Mouse (Mus musculus): ENCODE results near the gene Kcnip2.
A peak's percentile ranks its signal among the peaks of the same experiment; 100 is the strongest.
"Not testable (repeated sequence)": the region's sequence is repeated elsewhere in the genome, so short reads cannot be mapped to it uniquely, and the experiment has no call there.

Kcnip2 gene

DNA sequence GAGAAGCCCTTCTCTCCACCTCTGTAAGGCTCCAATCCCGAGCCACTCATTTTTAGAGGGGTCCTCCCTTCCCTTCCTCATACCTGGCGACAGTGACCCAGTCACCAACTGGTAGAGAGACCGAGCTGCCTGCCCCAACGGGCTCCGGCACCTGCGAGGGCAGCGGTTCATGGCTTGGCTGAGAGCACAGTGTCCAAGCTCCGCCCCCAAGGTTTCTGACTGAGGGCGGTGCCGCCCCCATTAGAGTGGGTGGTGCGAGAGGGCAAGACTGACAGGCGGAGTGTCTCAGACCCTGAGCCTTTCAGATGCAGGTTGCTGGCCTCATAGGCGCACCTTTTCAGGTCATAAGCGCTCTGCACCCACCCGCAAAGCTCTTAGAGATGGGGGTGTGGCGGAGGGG is 3.7 kb downstream of the Kcnip2 start:
- DNase-seq (ENCODE audit: low spot score in 2 of 2): peak in 1 of 2 experiments; percentile 34

DNA sequence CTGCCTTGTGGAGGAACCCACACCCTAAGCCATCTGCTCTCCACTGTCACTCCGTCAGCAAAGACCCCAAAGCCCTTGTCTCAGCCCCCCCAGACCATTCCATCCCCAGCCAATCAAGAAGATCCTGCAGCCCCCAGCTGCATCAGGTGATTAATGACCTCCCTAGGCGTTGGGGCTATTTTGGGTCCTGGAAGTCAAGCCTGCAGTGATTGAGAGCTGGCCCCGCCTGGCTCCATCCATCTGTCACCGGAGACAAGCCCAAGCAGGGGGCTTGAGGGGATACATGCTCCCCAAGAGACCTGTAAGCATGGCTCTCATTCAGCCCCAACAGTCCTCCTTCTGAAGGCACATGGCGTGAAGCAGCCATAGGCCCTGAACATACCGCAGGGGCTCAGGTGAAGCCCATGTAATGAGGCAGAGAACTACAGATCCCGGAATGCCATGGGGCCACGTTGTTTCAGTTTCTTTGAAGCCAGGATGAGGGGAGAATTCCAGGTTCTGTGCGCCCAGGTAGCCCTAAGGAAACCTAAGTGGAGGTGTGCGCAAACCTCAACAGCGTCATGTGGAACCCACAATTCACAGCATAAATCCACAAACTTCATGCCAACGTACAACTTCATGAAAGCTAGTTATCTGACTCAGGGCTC is 4.7 kb downstream of the Kcnip2 start:
- DNase-seq (ENCODE audit: low spot score in 2 of 2): no peak

DNA sequence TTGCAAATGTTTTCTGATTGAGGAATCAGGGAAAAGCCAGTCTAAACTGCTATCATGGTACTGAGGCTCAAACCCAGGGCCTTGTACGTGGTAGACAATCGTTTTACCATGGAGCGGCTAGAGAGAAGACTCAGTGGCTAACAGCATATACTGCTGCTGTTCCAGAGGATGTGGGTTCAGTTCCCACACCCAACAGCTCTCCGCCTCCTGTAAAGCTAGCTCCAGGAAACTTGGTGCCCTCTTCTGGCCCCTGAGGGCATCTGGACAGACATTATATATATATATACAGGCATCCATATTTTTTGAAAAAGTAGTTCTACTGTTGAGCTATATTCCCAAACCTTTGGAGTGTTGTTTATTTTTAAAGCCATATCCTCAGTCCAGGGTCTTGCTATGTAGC is 8.1 kb downstream of the Kcnip2 start:
- no peak for DNase-seq (ENCODE audit: low spot score in 2 of 2)

DNA sequence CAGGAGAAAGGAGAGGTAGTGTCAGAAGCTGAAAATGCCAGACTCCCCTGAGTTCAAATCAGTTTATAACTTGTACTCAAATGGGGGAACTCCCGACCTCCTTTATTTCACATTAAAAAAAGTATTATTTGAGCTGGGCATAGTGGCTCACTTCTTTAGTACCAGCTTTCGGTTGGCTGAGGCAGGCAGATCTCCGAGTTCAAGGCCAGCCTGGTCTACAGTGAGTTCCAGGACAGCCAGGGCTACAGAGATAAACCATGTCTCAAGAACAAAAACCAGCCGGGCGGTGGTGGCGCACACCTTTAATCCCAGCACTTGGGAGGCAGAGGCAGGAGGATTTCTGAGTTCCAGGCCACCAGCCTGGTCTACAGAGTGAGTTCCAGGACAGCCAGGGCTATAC is 10.0 kb downstream of the Kcnip2 start:
- not testable (repeated sequence) for DNase-seq (ENCODE audit: low spot score in 2 of 2)

DNA sequence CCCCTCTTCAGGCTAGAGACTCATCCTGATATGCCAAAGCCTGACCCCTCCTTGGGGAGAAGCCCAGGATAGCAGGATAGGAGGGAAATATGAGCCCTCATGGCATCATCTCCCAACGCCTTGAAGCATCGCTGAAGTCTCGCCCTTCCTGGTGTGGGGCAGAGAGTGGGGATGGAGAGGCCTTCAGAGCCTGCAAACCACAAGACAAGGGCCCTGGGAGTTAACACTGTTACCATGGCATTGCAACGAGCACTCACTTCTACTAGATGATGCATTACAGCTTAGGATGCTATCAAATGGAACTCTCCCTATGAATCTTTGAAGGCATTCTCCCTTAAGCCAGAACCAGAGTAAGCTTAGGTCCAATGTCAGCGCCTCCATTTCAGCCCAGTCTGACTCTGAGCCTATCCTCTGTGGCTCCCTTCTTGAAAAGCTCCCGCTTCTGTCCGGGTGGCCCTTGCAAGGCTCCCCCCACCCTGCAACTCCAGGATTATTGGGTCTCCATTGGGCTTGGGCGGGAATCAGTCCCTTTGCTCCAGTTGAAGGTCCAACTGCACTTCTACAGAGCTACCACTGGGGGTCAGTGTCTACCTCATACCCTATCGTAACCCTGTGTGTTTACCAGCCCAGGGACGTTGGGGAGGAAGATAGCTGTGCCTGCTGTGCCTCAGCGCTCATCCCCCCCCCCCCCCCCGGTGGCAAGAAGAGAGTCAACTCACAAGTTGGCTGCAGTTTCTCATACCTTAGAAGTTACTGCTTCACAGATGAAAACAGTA is 11.1 kb downstream of the Kcnip2 start:
- no peak for DNase-seq (ENCODE audit: low spot score in 2 of 2)

DNA sequence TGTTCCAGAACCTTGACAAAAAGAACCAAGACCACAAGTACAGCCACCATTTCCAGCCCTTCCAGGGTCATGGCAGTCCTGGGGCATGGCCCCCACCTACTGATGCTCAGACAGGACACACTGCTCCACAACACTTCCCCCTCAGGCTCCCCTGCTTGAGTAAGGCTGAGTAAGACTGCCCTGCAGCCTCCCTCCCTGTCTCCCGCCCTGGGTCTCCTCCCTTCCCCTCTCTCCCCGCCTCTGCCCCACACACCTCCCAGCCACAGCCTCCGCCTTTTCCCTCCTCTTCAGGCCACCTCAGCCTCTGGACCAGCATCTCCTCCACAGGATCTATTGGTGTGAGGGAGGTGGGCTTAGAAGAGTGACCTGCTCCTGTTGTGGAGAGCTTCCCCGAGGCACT is 12.5 kb downstream of the Kcnip2 start:
- no peak for DNase-seq (ENCODE audit: low spot score in 2 of 2)

DNA sequence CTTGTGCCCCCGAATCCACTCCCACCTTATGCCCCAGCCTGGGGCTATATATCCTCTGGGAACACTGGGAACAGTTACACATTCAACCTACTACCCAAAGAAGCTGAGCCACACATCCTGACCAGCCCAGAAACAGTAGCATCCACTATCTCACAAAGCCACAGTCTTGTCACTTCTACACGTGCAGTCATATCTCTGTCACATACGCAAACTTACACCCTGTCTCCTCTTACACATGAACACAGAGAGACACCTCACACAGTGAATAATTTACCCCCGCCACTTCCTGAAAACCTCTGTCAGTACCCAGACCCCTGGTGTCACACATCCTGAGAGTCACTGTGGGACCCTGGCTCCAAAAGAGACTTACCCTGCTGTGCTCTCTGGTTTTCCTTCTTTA is 13.2 kb downstream of the Kcnip2 start:
- no peak for DNase-seq (ENCODE audit: low spot score in 2 of 2)

DNA sequence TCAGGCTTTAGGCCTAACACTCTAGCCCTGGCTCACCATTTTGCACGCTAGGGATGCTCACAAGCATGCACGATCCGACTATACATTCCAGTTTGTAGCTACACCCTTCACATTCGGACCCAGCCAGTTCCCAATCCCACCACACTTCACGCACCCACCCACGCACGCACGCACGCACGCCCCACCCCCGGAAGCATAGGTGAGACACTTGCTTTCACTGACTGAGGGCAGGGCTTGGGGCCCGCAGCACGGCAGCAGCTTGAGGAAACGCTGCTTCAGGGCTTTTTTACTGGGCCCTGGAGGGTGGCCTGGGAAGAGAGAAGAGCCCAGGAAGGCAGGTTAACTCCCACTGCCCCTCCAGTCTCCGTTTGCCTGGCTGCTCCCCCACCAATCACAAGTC is 19.0 kb downstream of the Kcnip2 start:
- DNase-seq (ENCODE audit: low spot score in 2 of 2): no peak

DNA sequence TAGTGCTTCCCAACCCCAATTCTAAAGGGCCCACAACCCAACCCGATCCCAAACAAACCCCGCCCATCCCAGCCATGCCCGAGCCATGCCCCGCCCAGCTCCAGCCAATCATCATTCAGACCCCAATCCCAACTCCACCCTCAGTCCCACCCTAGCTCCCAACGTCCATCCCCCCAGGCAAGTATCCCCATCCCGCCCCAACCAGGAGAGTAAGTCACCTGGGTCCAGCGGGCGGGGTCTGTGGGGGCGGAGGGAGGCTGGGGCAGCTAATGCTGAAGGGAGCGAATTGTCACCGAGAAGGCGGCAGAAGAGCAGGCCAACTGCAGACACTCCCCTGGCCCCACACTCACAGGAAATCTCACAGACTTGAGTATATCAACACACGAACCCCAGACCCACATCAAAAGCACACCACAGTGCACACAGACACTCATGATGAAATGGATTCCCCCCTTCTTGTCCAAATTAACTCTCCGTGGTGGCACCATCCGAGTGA is 19.8 kb downstream of the Kcnip2 start:
- DNase-seq (ENCODE audit: low spot score in 2 of 2): no peak

DNA sequence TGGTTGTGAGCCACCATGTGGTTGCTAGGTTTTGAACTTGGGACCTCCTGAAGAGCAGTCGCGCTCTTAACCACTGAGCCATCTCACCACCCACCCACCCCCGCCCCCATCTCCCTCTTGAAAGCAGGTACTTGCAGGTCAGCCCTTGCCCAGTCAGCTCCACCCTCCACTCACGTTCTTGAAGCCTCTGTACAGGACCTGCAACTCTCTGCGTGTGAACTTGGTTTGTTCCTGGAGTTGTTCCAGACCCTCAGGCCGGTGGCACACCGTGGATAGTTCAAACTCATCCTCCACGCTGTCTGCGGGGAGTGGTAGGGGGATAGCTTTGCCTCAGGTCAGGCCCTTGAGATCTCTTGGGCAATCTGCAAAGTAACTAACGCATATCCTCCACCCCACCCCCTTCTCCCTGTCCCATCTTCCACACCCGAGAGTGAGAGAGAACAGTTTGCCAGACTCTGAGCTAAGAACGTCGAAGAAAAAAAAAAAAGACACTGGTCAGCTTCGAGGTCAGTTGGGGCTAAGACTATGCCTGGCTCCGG is 20.4 kb downstream of the Kcnip2 start:
- no peak for DNase-seq (ENCODE audit: low spot score in 2 of 2)

DNA sequence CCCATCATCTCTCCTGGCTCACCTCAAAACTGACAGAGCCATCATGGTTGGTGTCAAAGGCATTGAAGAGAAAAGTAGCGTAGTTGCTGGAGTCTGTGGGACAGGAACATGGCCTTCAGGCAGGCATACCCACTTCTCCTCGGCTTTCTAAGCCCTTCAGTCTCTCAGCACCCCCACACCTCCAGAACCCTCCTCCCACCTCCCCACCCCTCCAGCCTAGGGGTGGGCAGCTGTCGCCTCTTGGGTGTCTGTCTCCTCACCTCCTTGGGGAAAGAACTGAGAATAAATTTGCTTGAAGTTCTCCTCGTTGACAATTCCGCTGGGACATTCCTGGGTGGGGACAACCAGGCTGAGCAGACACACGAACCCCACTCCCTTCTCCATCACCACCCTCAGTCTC is 21.1 kb downstream of the Kcnip2 start:
- no peak for DNase-seq (ENCODE audit: low spot score in 2 of 2)

DNA sequence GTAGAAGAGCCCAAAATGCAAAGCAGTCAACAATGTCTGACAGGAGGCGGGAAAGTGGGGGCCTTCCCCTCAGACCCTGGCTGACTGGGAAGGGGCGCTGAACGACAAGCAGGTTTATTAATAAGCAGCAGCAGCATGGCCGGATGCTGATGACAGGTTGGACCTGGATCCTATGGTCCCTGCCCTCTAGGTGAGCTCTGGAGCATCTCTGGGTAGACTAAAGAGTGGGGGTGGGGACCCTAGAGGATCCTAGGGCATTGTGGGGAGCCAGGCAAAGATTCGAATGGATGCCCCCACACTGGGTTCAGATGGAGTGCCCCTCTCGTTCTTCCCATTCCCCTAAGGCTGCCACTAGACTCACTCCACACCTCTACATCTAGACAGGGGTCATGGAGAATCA is 23.5 kb downstream of the Kcnip2 start:
- DNase-seq (ENCODE audit: low spot score in 2 of 2): no peak

DNA sequence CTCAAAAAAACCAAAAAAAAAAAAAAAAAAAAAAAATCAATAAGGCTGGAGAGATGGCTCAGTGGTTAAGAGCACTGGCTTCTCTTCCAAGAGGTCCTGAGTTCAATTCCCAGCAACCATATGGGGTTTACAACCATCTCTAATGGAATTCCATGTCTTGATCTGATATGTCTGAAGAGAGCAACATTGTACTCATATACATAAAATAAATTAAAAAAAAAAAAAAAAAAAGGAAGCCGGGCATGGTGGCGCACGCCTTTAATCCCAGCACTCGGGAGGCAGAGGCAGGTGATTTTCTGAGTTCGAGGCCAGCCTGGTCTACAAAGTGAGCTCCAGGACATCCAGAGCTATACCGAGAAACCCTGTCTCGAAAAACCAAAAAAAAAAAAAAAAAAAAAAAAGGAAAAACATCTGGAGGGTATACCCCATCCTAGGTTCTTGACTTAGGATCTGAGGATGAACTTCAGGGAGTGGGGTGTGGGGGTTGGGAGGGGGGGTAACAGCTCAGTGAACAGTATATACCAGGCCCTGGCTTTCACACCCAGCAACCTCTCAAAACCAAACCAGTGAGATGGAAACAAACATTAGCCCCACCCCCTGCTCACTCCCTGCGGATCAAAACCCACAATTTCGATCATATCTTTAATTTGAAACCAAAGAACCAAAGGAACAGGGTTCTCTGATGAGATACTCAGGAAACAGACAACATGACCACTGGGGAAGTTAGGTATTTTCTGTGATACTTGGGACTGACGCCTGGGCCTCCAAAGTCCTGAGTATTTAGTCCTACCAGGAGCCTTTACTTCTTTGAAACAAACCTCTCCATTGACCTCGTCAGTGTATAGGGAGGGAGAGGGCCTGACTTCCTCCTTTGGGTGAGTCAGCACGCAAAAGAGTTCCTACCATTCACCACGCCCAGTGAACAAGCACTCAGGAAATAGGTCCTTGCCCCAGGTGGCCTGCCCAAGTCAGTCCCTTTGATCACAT is 25.7 kb downstream of the Kcnip2 start:
- no peak for DNase-seq (ENCODE audit: low spot score in 2 of 2)

DNA sequence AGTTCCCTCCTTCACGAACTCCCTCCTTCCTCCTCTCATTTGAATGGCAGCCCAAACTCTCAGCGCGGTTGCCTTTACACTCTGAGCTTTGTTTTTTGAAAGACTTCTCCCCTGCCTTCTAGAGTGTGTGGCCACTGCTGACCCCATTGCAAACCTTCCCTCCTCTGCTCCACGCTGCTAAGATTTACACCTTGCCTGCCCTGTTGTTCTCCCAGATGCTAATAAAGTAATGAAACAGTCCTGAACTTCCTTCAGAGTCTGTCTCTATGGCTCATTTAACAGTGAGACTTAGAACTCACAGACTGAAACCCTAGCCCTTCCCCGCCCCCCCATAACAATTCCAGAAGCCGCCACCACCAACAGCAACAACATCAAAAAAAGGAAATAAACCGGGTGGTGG is 26.5 kb downstream of the Kcnip2 start:
- DNase-seq (ENCODE audit: low spot score in 2 of 2): no peak

DNA sequence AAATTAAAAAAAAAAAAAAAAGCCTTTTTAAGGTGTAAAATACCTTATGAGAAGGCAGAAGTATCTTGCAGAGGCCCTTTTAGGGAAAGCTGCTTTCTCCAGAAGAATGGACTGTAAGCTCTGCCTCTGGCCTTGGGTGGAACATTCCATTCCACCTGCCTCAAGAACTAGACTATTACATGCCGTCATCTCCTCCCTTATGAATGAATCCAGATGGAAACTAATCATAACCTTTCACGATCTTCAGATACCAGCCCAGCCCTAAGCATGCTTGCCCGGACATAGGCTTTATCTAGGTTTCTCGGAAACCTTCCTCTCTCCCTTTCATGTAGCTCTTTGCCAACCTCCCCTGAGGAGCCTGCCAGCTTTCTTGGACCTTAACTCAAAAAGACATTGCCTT is 27.5 kb downstream of the Kcnip2 start:
- DNase-seq (ENCODE audit: low spot score in 2 of 2): no peak

DNA sequence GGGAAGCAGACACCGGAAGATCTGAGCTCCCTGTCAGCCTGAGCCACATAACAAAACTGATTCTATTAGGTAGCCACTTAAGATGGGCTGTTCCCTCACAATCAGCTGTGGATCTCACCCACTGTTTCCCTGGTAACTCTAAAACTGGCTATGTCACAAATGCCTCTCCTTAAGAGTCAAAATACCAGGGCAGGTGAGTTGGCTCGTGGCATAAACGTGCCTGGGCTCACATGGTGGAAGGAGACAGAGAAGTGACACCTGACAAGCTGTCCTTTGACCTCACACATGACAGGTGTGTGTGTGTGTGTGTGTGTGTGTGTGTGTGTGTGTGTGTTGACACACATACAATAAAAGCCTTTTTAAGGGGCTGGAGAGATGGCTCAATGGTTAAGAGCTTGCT is 28.4 kb downstream of the Kcnip2 start:
- no peak for DNase-seq (ENCODE audit: low spot score in 2 of 2)

DNA sequence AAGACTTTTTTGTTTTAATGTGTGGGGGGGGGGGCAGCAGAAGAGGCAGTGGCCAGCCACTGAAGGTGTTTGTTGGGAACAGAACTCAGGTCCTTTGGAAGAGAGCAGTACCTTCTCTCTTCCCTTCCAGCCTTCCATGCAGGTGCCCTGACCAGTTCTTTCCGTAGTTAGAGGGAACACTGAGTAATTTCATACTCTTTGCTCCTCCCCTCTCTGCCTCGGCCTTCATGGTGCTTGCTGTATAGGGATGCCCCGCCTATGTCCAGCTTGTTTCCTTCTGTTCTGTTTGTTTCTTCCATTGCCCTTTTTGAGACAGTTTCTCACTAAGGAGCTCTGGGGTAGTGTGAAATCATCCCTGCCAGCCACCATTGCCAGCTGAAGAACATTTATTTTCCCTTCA is 30.4 kb downstream of the Kcnip2 start:
- DNase-seq (ENCODE audit: low spot score in 2 of 2): no peak

DNA sequence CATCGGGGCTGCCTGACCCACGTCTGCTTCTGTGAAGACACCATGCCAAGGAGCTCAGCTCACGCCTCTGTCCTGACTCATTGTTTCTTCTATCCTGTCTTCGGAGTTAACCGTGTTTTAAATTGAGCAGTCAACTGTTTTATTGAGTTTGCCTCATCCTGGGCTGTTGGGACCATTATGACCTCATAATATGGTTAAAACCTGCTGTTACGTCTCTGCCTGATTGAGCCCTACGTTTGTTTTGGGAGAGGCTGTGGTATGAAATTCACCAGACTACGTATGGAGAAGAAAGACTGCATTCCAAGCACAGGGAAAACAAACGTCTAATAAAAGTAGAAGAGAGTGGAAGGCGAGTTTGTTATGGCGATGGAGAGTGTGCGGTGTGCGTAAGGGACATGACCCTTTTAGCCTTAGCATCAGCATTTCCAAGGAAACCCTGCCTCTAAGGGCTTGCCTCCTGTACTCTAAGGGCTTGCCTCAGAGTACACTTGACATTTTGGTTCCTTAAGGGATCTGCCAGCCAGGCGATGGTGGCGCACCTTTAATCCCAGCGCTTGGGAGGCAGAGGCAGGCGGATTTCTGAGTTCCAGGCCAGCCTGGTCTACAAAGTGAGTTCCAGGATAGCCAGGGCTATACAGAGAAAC is 31.8 kb downstream of the Kcnip2 start:
- no peak for DNase-seq (ENCODE audit: low spot score in 2 of 2)

DNA sequence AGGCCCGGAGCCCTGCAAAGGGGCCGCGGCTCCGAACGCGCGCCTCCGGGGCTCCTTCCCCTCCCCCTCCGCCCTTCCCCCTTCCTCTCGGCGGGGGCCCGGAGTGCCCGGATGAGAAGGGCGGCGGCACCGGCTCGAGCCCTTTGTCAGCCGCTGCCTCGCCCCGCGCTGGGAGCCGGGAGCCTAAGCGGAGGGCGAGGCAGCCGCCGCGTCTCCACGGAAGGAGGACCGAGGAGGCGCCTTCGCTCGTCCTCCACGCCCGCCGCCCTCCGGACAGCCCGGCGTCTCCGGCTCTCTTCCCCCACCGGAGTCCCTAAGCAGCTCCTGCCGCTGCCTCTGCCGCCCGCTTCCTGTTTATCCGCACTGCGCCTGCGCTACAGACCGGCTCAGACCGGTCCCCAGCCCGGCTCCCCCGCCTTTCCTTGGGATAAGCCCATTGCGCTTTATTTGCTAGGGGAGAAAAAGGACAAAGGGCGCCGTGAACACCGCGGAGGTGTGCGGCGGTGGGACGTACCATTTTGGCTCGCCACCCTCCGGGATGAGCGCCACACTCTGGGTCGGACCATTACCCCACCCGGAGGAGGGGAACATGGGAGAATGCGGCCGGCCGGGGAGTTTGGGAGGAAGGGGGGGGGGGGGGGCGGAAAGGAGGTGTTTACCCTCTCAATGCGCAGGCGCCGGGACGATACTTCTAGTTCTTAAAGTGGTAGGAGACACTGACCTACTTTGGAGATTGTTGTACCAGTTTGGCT is 32.5 kb downstream of the Kcnip2 start, which contains the start of gene Mgea5:
TSS of gene Mgea5 (minus strand) at position 657 of the 752 bp plus-strand sequence.
- DNase-seq (ENCODE audit: low spot score in 2 of 2): peak; percentile 98 to 99

DNA sequence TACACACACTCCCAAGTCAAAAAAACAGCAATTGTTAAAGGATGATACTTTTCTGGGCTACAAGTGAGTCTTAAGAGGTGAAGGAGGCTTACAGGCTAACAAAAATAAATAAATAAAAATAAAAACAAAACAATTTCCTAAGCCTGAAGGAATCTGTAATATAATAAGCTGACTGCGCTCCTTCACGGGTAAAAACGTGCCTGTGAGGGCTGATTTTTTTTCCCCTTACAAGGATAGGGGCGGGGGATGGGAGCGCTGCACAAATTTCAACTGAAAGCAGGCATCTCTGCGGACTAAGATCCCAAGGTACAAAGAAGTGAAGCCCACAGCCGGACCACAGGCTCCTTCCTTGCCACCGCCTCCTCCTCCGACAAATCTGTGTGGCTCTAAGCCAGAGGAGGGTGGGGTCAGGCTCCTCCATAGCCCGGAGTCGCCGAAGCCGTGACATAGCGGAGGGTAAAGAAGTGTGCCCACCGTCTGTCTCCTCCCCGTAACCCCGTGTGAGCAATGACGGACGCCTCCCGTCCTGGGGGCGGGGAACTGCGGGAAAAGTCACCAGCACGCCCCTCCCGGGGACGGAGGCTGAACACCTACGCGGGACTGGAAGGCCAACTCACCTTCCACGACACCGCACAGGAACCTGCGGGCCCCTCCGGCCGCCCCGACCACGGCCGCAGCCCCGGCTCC is 33.4 kb downstream of the Kcnip2 start:
- DNase-seq (ENCODE audit: low spot score in 2 of 2): peak; percentile 68 to 70
